Mouse (Mus musculus) myocyte (in vitro differentiated cells): ENCODE measurements around the gene Rassf4.

Experiments
- CEBPB ChIP-seq: IDR thresholded peaks from 2 replicates; pipeline ENCODE4 v1.6.1; 2011; ENCODE audit warnings: mild to moderate bottlenecking, moderate library complexity; ENCODE audit not compliant: poor library complexity, insufficient read depth, severe bottlenecking
- E2F4 ChIP-seq: IDR thresholded peaks from one replicate; pipeline ENCODE4 v1.6.1; 2011; ENCODE audit warnings: mild to moderate bottlenecking, control low read depth, moderate library complexity; ENCODE audit not compliant: insufficient read depth
- MAX ChIP-seq: IDR thresholded peaks from one replicate; pipeline ENCODE4 v1.6.1; 2011; ENCODE audit warnings: low read depth, mild to moderate bottlenecking, control low read depth

DNA sequence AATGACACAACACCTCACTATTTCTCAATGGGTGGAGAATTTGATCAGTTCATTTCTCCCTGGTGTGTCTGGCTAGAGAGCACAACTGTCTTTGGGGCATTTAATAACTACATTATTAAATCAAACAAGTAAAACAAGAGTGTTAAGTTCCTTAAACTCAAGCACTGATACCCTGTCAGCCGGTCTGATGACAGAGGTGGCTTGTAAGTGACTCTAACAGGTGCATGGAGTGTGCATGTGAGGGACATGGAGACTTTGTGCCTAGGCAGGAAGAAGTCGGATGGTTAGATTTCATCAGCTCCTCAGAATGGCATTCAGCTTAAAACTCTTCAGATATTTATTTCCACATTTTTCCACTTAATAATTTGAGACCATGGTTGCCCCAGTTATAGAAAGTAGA is 10.4 kb downstream of the Rassf4 start:
- TF ChIP-seq E2F4 (no peak), MAX (no peak), CEBPB (no peak)
